Mouse (Mus musculus) urinary bladder, postnatal 0 days (tissue): ENCODE measurements around the gene Cldn16. TPM values are rescaled to one million over a fixed set of nuclear protein-coding genes. Genes with fewer than 3 reads are reported as not detected.

Experiments used
- polyA plus RNA-seq: library from polyadenylated mRNA; unstranded; fragments of >200 nt; fragmentation: Nextera tagmentation; extraction: Ambion mirVana; gene quantifications from 2 replicates; pipeline ENCODE4 v1.2.1, GENCODE M21; 2015

Cldn16 gene
- not detected in 2 replicates for polyA plus RNA-seq

GRCm38 (mm10) chr16:26462835-26463234, at the start of gene Cldn16:
TSS of gene Cldn16 (plus strand) at chr16:26463135.

GRCm38 (mm10) chr16:26526669-26527068, 63.7 kb downstream of the Cldn16 start, which contains the start of gene Tmem207:
TSS of gene Tmem207 (minus strand) at chr16:26526769.

Other genes starting within 250 kb of the Cldn16 start
- 4.3 and 5.7 TPM in 2 replicates for gene Cldn1, start 91.3 kb upstream of the Cldn16 start, polyA plus RNA-seq
- gene Tmem207, start 63.6 kb downstream of the Cldn16 start, polyA plus RNA-seq, result not detected in 2 replicates
- gene Il1rap, start 118.6 kb downstream of the Cldn16 start, polyA plus RNA-seq, result 3.4 TPM in 2 replicates